Mouse (Mus musculus) ovary, adult 10 weeks (tissue): ENCODE data around the gene Kynu. TPM values are rescaled to one million over a fixed set of nuclear protein-coding genes. Genes with fewer than 3 reads are reported as not detected.

ENCODE experiments used
- polyA plus RNA-seq: library from polyadenylated mRNA; stranded (reverse); fragments of 350-450 nt; fragmentation: Illumina TruSeq; extraction: RNeasy Lipid Tissue Mini Kit (QIAGEN cat#74804); gene quantifications from one replicate; pipeline ENCODE4 v1.2.3, GENCODE M21; 2014

Kynu gene
- 0.26 TPM for polyA plus RNA-seq

GRCm38 (mm10) chr2:43555062-43555888 is at the start of gene Kynu:
Gene Kynu (plus strand): TSS chr2:43555329.

Other genes with a start within 250 kb of the Kynu start
- 7.8 TPM for gene Arhgap15, start 193.5 kb downstream of the Kynu start, polyA plus RNA-seq